Mouse (Mus musculus) thymus, postnatal 14 days (tissue): ENCODE data around the gene Ecd.
"Not testable (repeated sequence)": the region's sequence is repeated elsewhere in the genome, so short reads cannot be mapped to it uniquely, and the experiment has no call there.

Experiments
- DNase-seq: peaks from one replicate; pipeline ENCODE4 v3.0.0; 2021

Gene Ecd

DNA sequence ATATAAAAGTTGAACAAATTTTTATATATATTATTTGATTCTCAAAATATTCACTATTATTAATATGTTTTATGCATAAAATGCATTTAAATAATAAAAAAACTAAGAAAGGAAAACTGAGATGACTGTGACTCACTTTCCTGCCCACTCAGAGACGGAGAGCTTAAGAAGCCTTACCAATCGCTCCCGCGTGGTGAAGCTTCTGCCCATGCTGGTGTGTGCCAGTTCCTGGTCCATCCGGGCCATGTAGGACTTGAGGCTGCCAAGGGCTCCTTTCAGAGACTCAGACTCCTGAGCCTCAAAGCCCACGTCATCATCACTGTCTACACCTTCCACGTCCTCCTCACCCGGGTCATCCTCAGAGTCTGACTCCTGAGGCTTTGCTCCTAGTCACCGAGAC is 23.7 kb downstream of the Ecd start:
- no peak for DNase-seq

DNA sequence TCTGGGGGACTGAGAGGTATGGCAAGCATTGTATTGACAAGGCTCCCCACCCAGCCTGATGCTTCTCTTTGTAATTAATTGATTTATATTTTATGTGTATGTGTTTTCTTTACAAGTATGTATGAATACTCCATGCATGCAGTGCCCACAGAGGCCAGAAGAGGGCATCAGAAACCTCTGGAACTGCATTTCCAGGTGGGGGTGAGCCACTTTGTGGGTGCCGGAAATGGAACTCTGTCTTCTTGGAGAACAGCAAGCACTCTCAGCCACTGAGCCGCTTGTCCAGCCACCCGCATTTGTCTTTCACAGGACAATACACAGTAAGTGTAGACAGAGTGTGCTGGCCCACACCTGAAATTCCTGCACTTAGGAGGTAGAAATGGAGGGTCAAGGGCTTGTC is 28.5 kb downstream of the Ecd start:
- DNase-seq = peak; percentile 64

DNA sequence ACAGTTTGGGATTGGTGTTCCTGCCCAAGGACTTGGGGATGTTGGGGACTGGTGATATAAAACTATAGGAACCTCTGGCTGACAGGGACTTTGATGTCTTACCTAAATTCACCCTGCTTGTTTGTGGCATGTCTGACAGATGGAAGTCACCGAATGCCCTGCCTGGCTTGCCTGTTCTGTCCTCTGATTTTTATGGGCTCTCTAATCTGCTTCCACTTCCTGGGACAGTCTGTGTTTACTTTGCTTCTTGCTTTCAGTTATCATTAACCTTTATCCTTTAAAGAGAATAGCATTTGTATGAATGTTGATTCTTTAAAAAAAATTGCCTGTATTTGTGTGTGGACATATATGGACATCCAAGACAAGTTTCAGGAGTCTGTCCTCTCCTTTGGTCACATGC is 32.8 kb downstream of the Ecd start:
- no peak for DNase-seq

DNA sequence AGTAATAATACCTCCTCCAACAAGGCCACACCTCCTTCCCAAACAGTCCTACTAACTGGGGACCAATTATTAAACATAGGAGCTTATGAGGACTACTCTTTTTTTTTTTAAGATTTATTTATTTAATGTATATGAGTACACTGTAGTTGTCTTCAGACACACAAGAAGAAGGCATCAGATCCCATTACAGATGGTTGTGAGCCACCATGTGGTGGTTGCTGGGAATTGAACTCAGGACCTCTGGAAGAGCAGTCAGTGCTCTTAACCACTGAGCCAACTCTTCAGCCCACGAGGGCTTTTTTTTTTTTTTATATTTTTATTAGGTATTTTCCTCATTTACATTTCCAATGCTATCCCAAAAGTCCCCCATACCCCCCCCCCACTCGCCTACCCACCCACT is 42.8 kb downstream of the Ecd start:
- not testable (repeated sequence) for DNase-seq

DNA sequence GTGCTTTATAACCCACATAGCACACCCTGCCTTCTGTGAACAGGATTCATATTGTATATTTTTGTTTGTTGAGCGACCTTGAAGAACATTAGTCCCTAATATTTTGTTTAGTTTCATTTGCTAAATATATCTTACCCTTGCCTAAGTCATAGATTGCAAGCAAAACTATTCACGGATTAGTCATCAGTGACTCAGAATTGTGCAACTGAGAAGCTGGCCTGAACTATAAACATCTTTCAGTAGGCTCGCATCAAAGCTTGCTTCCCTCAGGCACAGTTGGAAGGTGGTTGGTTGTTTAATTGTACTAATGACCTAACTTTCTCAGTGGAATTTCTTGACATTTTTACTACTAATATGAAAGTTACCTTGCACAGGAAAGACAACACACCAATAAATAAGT is 49.8 kb downstream of the Ecd start:
- no peak for DNase-seq

DNA sequence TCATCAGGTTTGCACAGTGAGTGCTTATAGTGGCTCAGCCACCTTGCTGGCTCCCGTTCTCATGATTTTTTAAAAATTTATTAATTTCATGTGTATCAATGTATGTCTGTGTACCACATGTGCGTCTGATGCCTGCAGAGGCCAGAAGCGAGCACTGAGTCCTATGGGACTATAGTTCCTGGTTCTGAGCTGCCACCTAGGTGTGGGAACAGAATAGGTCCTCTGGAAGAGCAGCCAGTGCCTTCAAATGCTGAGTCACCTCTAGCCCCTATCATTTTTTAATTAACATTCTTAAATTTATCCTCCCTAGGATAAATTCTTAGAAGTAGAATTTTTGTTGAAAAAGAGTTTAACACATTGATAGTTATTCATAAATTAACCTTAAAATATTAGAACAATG is 50.3 kb downstream of the Ecd start:
- DNase-seq = no peak

DNA sequence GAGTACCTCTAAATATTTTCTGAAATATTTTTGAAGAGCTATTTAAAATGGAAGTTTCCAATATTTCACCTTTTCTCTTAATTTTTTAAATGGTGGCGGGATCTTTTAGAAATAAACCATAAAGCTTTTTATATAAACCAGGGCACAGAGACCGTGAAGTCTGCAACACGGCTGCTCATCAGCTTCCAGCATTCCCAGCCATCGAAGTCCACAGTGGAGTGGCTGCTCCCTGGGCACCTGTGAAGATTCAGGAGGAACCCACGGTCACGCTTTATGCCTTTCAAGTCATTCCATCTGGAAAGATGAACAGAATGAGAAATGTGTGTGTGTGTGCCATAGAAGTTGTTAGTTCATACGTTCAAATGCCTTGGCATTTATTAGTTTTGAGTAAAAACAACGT is 53.0 kb downstream of the Ecd start:
- peak; percentile 14 for DNase-seq

DNA sequence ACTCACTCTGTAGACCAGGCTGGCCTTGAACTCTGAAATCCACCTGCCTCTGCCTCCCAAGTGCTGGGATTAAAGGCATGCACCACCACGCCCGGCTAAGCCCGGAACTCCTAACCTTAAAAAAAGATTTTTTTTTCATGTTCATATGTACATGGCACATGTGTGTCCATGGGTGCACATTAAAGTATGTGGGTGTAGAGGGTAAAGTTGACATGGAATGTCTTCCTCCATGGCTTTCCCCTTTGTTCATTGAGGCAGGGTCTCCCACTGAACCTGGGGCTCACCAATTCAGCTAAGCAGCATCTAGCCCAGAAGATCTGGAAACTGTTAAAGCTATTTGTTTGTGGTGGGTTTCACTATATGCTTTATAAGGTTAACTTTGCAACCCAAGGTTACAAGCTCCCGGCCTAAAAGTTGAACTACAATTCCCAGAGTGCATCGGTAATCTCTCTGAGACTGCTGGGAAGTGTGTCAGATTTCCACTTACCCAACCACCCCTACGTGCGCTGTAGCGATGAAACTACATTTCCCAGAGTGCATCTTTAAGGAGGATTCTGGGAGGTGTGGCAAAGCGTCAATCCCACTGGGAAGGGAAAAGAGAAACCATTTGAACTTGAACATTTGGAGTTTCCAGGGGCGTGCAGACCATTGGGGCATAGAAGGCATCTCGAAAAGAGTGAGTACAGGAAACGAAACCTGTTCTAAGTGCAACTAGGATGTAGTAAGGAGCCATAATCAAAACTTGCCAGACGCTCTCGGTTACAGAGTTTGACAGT is 53.6 kb downstream of the Ecd start, which contains the start of gene Nudt13:
Gene Nudt13 (plus strand): TSS at position 581 of the 776 bp plus-strand sequence.
- DNase-seq = peak; percentile 82

DNA sequence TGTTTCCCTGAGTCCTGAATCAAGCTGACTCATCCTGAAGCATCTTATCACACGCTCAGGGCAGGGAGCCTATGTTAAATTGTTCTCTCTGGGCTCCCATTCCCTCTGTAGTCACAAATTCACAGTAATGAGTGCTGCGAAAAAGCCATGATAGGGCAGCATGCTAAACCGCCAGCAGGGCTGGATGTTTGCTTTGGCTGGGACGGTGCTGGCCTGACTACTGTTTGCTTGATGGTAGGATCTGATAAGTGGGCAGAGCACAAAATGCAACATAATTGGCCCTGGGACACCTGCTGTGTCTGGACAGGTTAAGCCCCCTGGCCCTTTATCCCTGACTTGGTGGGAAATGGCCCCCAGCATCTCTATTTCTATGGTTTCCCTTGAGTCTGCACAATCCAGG is 56.5 kb downstream of the Ecd start:
- DNase-seq = no peak
